Mouse (Mus musculus): ENCODE data around the gene Ddb1.

DNA sequence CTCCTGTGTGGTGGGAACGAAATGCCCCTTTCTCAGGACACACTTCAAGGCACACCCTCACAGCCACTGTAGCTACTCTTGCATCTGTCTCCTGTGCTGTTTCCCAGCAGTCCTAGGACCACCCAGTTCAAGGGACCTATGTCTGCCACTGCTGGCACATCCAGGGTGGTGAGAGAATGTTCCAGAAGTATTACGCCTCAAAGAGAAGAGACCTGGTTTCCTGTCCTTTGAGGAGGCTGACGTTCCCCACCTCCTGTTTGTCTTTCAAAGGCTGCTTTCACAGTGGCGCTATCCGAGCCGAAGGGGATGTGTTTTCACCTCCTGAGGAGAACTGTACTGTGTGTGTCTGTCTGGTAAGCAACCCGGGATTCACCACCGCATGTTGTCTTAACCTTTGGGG is 43.0 kb downstream of the Ddb1 start:
- no peak for TF ChIP-seq CTCF (IDR thresholded peaks at IDR 0.05; ENCODE audit: low read depth, low read length)
- TF ChIP-seq POLR2A (IDR thresholded peaks at IDR 0.05; ENCODE audit: borderline replicate concordance, low read depth, low read length): no peak
